Mouse (Mus musculus) gastrocnemius, postnatal 14 days (tissue): ENCODE measurements at regions not wholly inside any gene's neighbourhood (a gene's known extent, or its start where the extent isn't known, plus 50 kb on each side); places are given as distances from the start of the nearest gene placed in this dataset.

ENCODE experiments used
- DNase-seq: peaks from one replicate; pipeline ENCODE4 v3.0.0; 2021; ENCODE audit warnings: mixed read lengths
- intact Hi-C: fragments of 180-260 bp; cut with DNase I; formaldehyde crosslinking; loops from one replicate; pipeline ENCODE4 v1.15.1; 2025; ENCODE audit warnings: low total_unique reads

DNA sequence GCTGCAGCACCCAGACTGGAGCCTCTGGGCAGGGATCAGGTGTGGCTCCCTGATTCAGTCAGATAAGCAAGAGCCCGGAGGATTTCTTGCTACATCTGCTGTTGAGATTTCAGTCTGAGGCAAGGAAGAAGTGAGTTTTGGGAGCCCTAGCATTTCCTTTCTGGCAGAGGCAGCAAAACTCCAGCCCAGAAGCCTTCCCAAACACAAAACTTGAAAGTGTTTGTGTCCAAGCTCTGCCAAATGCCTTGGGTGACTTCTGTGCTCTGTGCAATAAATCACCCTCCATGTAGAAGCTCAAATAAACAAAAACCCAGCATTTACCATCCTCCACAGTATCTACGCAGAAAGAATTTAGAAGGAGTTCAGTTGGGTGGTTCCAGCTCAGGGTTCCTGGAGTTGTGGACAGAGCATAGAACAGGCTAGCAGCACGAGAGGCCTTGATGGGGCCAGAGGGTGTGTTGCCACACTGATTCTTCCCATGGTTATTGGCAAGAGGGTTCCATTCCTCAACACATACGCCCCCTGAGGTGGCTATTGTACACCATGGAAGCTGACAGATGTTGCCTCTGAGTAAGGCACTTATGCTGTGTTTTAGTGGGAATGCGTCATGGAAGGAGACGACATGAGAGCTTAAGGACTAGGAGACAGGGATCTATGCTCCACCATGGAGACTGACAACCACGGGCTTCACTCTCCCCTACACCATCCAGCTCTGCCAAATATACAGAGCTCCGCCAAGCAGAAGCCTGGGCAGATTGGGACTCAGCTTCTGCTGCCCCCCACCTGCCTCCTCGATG, 125.1 kb downstream of the Tmem17 start:
- intact Hi-C loops: no loop called here
- DNase-seq: no peak

DNA sequence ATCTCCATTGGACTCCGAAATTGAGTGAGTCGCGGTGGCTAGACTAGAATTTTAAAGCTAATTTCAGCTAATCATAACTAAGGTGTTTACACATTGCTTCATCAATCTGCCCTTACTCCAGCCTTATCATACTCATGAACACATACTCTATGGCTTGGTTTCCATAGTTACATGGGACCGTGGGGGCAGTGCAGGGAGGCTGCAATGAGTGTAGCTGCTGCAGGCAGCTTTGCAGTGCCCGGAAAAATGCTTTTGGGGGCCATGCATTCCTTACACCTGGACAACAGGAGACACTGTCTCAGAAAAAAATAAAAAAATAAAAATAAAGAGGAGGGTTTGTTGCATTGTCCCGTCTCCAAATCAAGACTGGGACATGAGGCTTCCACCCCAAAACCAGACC, 126.3 kb downstream of the Tmem17 start:
- intact Hi-C loops: no loop called here

DNA sequence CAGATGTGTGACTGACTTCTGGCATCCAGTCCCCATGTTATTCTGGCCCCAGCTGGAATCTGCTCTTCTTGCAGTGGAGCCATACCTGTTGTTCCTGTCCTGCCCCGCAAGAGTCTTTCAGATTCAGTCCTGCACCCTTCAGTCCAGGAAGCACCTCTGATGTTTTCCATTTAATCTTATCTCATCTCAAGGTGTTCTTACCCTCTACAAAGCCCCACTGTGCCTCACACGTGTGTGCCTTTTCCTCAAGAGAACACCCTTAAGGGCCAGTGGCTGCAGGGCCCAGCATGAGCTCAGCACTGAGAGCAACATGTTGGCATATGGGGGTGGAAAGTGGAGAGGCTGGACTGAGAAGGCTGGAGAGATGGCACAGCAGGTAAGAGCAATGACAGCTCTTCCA, 126.8 kb downstream of the Tmem17 start:
- DNase-seq: no peak
- intact Hi-C loops: no loop called here

More for the DNA sequence above, 126.3 kb downstream of the Tmem17 start:
- DNase-seq: no peak

DNA sequence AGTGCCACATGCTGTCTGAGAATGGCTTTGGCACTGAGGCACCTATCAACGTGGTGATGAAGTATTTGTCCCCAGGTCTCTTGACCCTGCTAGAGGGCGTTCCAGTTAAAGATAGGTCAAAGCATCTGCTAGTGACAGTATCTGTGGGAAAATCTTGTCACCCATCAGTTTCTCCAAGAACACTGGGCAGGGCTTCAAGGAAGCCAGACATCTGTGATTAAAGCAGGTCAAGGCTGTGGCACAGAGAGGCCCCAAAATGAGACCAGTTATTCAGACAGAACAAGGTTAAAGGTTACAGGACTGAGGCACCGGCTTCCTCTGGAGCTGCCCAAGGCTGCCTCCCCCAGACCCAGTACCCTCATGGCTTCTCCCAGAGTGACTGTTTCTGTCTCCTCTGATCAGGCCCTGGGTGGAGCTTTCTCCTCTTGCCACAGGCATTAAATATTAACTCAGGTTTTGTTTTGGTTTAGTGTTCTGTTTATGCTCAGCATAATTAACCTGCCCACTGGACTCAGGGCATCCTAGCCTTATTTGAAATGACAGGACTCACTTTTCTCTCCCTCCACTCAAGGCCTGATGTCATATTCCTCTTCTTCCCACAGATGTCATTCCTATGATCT, 128.6 kb downstream of the Tmem17 start:
- no peak for DNase-seq
- intact Hi-C loops: loop anchor here (10.0 kb wide), 1 partner anchor 204 kb away; no protein-coding TSS in a partner anchor

DNA sequence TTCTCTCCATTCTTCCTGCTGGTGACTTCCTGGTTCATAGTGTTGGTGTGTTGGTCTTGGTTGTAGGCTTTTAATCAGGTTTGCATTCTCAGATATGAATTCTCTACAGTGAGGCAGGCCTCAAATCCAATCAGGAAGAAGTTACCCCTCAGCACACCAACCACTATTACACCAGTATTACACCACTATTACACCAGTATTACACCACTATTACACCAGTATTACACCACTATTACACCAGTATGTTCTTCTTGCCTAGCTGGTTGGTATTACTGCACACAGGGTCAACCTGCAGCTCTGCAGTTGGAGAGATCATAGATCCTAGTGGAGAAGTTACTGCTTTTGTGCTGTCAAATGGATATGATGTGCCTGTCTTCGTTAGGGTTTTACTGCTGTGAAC, 129.6 kb downstream of the Tmem17 start:
- no peak for DNase-seq
- intact Hi-C loops: loop anchor here (10.0 kb wide), 1 partner anchor 203 kb away; no protein-coding TSS in a partner anchor

DNA sequence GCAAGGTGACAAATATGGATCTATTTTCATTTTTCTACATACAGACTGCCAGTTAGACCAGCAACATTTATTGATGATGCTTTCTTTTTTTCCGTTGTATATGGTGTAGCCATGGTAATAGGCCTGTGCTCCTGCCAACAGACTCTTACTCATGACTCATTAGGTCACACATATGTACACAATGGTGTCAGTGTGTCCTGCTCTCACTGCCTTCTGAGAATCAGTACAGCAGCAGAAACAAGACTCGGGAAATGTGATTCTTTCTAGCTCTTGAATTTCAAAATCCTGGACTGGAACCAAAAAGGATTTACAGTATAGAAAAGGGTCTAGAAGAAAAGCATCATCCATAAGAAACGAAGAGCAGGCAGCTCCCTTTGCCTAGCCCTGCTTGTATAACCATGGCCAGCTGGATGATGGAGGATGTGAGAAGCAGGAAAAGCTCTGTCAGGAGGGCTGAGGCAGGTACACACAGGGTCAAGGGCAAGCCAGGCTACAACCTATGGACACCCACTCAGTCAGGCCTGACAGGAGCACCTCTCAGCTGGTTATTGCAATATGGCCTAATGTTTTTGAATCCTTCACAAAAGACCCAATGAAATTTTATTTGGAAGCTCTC, 132.2 kb downstream of the Tmem17 start:
- DNase-seq: no peak
- intact Hi-C loops: loop anchor here (10.0 kb wide), 1 partner anchor 201 kb away; no protein-coding TSS in a partner anchor

DNA sequence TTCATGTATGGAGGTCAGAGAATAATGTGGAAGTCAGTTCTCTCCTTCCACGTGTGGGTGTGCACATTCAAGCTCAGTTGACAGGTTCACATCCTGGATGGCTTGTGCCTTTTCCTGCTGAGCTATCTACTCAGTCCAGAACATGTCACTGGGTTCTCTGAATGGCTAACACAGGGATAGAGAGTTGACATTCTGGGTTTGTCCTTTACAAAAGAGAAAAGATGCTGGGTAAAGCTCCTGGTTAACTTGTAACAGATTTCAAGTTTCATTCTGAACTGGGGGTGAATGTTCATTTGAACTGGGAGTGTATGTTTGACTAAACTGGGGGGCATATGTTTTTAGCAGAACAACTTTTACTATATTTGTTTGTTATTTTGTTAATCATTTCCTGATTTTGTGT, 133.0 kb downstream of the Tmem17 start:
- no peak for DNase-seq
- intact Hi-C loops: loop anchor here (10.0 kb wide), 1 partner anchor 200 kb away; no protein-coding TSS in a partner anchor

DNA sequence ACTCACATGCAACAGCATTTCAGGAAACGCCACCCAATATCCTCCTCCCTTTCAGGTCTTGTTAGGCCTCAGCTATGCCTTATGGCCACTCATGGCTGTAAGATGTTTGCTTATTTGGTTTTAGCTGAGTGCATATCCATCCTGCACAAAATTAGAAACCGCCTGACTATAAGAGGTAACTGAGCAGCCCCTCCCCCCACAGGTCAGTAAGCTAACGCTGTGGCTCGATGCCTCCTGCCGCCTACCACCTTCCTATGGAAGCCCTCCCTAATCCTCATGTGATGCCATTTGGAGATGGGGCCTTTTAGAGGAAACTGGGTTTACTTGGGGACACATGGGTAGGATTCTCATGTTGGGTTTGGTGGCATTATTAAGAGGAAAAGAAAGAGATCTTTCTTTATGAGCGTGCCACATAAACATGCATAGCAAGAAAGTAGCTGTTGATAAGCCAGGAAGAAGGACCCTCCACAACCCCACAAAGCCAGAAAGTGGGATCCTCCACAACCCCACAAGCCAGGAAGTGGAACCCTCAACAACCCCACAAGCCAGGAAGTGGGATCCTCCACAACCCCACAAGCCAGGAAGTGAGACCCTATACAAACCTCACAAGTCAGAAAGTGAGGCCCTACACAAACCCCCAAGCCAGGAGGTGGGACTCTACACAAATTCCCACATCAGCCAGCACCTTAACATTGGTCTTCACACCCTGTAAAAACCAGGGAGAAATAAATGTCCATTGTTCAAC, 134.5 kb downstream of the Tmem17 start:
- DNase-seq: no peak
- intact Hi-C loops: loop anchor here (10.0 kb wide), 1 partner anchor 198 kb away; no protein-coding TSS in a partner anchor

DNA sequence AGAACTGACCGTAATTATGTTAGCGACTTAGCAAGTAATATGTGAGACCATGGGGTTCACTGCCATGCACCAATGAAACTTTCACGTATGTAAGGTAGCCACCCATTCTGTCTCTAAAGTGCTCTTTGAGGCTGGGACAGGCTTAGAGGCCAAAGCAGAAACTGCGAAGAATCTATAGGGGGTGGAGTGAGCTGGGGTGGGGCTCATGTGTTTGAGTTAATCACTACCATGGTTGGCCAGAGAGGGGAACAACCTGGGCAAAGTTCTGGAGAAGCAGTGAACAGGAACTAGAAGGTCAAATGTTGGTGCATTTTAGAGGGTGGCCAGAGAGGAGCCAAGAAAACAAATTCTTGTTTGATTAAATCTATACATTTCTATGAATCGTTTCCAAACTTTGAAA, 136.4 kb downstream of the Tmem17 start:
- no peak for DNase-seq
- intact Hi-C loops: loop anchor here (10.0 kb wide), 1 partner anchor 197 kb away; no protein-coding TSS in a partner anchor

DNA sequence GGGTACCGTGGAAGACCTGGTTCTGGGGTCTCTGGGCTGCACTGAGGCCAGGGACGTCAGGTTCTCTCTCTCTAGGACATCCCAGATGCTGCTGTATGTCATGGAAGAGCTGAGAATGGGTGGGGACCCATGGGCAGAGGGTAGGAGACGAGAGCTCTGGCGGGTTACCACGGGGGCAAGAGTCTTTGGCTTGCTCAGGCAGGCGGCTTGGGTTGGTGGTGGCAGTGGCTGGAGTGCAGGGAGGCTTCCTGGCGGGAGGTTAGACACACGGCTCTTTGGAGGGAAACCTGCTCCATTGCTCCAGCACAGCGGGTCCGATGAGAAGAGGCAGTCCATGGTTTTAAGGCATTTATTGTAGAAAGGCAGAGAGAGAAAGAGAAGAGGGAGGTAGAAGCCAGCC, 138.9 kb downstream of the Tmem17 start:
- intact Hi-C loops: no loop called here
- DNase-seq: no peak

DNA sequence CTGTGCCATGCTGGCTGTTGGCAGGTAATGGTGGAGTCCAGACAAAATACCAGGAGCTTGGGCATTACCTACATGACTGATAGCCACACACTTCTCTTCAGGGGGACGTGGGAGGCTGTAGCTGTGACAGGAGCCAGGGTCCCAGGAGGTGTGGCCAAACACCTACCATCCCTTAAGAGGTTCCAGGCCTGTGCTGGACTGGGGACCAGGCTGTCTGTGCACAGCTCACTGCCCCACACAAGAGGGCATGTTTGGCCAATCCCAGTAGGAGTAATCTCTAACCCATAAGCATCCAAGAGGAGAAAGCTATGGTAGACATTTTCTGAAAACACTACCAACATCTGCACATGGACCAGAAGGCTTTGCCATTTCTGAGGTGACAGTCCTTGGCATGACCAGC, 139.4 kb downstream of the Tmem17 start:
- intact Hi-C loops: no loop called here
- DNase-seq: no peak

DNA sequence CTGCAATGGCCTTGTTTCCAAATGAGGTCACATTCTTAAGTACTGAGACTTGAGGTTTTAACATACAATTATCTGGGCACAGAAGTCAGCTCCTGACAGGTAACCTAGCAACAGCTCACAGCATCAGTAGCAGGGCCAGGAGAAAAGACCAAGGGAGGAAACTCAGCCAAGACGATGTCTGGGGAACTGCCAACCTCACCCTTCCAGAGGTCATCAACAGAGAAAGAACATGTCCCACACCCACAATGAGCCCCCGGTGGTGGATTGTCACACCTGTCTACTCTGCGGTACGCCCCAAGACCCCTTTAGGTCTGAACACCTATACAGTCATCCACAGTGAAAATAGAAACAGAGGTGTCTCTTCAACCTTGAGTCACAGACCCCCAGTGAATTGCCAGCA, 140.0 kb downstream of the Tmem17 start:
- no peak for DNase-seq
- intact Hi-C loops: no loop called here

DNA sequence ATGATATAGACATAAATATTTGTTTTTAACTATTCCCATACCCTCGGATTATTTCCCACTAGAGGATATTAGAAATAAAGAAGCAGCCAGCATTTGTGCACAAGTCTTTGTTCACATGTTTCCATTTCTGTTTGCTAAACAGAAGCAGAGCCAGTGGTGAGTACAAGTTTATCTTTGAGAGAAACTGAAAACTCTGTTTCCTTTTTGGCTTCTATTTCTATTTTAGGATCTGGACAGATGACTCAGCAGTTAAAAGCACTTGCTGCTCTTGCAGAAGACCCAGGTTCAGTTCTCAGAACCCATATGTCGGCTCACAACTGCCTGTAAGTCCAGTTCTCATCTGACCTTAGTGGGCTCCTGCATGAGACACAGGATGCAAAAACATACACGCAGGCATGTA, 141.0 kb downstream of the Tmem17 start:
- intact Hi-C loops: no loop called here
- DNase-seq: no peak

DNA sequence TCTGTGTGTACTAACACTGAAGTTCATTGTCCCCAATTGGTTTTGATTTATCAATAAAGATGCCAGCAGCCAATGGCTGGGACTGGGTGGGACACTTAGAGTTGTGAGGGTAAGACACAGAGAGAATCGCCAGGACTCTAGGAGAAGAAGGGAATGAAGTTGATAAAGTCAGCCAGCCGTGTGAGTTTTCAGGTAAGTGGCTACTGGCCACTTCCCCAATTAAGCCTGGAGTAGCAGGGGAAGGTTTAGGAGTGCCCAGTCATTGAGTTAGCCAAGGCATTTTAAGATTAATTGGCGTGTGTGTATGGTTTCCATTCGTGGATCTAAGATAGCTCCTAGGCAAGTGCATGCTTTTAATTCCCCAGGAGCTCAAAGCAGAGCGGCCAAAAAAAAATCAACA, 141.5 kb downstream of the Tmem17 start:
- intact Hi-C loops: no loop called here
- DNase-seq: no peak

DNA sequence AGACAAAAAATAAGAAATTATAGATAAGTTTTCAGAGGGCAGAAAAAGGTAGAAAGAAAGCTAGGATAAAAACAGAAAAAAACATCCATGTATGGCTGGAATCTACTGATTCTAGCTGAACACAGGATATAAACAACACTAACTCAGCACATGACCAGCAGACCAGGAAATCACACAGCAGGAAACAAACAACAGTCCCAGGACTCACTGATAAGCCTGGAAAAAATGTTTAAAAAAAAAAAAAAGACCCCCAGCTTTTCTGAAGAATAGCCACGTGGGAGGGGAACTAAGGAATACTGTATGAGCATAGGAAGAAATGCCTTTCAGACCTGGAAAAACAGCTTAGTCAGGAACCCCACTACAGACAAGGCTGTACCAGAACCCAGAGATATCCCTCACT, 145.7 kb downstream of the Tmem17 start:
- intact Hi-C loops: no loop called here
- DNase-seq: no peak

DNA sequence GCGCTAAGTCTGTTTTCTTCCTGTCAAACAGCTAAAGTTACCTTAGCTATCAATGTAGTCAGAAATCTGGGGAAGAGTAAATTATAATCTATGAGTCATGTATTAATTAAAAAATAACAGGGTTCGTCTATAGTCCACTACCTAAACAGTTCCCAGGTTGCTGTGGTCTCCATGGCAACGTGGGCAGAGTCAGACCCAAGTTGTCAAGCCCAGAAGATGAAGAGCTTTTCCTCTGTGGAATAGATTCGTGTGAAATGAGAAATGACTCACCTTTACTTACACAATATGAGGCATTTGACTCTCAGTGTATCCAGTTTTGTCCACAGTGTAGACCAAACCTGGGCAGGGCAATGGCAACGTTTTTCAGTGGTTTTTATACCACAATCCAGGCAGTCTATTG, 149.2 kb downstream of the Tmem17 start:
- DNase-seq: no peak
- intact Hi-C loops: no loop called here

DNA sequence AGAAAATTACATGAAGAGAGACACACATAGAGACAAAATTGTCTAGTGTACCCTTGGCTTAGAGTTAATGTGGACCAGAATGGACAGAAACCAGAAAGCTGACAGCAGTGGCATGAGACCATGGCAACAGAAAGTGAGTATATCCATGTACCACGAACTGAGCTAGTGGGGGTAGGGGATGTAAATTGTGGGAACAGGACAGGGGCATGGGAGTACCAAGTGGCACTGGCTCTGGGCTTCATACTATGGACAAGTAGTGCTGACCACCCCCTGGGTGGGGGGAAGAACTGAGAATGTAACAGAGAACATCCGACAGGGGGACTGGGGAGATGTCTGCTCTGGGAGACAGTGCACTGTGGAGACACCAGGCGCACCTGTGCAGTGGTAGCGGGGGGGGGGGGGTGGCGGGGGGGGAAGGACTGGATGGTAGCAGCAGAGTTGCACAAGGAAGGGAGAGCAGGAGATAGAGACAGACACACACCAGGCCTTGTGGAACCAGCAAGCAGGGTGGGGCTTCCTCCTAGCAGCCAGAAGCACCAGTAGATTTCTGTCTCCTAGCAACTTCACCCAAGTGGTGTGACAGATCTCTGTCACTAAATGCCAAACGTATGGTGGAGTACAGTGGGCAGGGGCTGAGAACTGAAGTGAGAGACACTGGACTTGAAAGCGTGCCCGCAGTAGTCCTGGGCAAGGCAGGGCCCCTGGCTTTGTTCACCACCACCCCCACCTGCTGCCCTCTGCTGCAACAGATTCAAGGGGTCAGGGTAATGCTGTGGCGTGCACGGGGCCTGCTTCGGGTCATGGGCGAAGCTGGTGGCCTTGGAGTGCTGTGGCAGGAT, 150.0 kb downstream of the Tmem17 start:
- intact Hi-C loops: no loop called here

DNA sequence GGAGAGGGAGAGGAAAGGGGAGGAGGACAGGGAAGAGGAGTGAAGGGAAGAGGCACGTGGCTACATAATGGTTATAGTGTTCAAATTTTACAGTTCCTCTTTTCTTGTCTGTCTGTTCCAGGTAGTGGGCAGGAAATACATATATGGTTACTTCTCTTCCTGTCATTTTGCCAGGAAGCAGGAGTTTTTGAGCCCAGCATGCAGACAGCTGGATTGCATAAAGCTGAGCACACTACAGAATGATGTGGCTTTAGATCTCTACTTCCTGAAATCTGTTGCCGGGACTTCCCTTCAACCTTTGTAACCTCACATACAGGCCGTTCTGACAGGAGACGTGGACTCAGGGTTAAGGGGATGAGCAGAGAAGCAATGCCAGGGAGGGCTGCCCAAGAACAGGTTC, 154.1 kb downstream of the Tmem17 start:
- DNase-seq: no peak
- intact Hi-C loops: no loop called here

More for the DNA sequence above, 150.0 kb downstream of the Tmem17 start:
- no peak for DNase-seq

DNA sequence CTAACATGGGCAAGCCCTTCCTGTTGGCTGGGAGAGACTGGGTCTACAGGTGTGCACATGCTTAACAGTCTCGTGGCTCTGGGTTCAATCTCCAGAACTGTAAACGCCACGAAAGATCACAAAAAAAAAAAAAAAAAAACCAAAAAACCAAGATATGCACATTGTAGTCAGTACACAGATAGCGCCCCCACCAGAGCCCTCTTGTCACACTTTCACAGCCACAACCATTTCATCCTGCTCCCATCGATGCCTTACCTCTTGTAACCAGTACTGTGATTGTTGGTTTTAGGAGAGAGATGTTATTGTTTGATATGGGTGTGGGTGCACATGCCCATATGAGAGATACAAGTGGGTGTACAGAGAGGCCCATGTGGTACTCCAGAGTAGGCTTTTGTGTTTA, 154.5 kb downstream of the Tmem17 start:
- intact Hi-C loops: no loop called here
- no peak for DNase-seq
